Mouse (Mus musculus) lung, adult 2 months (tissue): Measurements from ENCODE around the gene Hoxc10. TPM values are rescaled to one million over a fixed set of nuclear protein-coding genes. Genes with fewer than 3 reads are reported as not detected.
A peak's percentile ranks its signal among the peaks of the same experiment; 100 is the strongest.

Experiments
- DNase-seq: peaks from one replicate; pipeline ENCODE4 v3.0.0; 2022
- H3K4me1 ChIP-seq: fragments of 200-500 bp; 2 replicates; pipeline ENCODE4 v1.6.1; 2011; ENCODE audit warnings: low read length; ENCODE audit not compliant: control insufficient read depth, insufficient read depth
- H3K4me3 ChIP-seq: fragments of 200-500 bp; replicated peaks from 2 replicates; pipeline ENCODE3; 2011; ENCODE audit warnings: low read depth, mild to moderate bottlenecking, control low read depth, low read length; ENCODE audit errors: extremely low read depth
- CTCF ChIP-seq: fragments of 200-500 bp; IDR thresholded peaks from 2 replicates; pipeline ENCODE4 v1.5.1; 2011; ENCODE audit warnings: mild to moderate bottlenecking, low read length, control low read depth; ENCODE audit not compliant: insufficient read depth
- POLR2A ChIP-seq: fragments of 200-500 bp; IDR thresholded peaks from 2 replicates; pipeline ENCODE4 v1.6.1; 2011; ENCODE audit warnings: low read depth, mild to moderate bottlenecking, control low read depth, low read length, borderline replicate concordance; ENCODE audit errors: extremely low read depth
- WGBS: fragments of 180-500 bp; shearing (Covaris S2); methylation state at CpG from one replicate; pipeline ENCODE4 v1.1.7; 2018; 5-methylcytosine and 5-hydroxymethylcytosine counted together
- polyA plus RNA-seq: library from polyadenylated mRNA; depleted of rRNA; stranded (reverse); fragments of >200 nt; gene quantifications from 2 replicates; pipeline ENCODE4 v1.2.3, GENCODE M21; 2012

The Hoxc10 gene
- polyA plus RNA-seq, 1 experiment = not detected

GRCm38 (mm10) chr15:103009265-103010111, 42.9 kb downstream of the Hoxc10 start:
- 6% methylated on average over 27 of the region's 27 CpGs for WGBS
- Histone ChIP-seq H3K4me3 (no peak overlapping the region), H3K4me1 (no peaks in the 10 kb centered on the region)
- no peak for DNase-seq
- TF ChIP-seq POLR2A (no peak), CTCF (no peak)

DNA sequence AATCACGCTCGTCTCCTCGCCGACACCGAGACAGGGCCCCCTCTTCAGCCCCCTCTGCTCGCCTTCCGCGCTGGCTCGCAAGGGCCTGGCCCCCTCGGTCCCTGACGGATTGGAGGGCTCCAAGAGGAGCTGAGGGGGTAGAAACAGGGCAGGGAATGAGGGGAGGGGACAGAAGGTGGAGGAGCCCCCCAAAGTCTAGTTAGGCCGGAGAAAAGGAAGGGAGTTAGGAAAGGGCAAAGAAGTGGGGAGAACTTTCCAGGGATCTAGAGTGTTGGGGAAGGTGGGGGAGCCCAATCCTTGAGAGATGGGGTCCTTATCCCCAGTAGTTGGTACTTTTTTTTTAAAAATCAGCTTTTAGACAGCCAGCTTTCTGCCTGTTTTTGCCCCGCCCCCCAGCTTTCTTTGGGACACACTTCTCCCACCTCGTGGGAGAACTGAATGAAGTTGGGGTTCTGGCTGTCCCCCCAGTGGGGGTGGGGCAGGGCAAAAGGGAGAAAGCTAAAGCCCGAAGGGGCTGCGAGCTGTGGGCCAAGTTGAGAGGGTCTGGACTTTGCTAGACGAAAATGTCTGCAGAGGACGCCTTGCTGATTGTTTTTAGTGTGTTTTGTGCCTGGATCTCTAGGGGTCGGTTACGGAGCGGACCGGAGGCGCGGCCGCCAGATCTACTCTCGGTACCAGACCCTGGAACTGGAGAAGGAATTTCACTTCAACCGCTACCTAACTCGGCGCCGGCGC, 43.7 kb downstream of the Hoxc10 start:
- Histone ChIP-seq H3K4me1 (no peaks in the 10 kb centered on the region), H3K4me3 (no peak overlapping the region)
- no peak for DNase-seq
- TF ChIP-seq POLR2A (no peak), CTCF (no peak)
- WGBS = 7% methylated on average over 31 of the region's 31 CpGs

DNA sequence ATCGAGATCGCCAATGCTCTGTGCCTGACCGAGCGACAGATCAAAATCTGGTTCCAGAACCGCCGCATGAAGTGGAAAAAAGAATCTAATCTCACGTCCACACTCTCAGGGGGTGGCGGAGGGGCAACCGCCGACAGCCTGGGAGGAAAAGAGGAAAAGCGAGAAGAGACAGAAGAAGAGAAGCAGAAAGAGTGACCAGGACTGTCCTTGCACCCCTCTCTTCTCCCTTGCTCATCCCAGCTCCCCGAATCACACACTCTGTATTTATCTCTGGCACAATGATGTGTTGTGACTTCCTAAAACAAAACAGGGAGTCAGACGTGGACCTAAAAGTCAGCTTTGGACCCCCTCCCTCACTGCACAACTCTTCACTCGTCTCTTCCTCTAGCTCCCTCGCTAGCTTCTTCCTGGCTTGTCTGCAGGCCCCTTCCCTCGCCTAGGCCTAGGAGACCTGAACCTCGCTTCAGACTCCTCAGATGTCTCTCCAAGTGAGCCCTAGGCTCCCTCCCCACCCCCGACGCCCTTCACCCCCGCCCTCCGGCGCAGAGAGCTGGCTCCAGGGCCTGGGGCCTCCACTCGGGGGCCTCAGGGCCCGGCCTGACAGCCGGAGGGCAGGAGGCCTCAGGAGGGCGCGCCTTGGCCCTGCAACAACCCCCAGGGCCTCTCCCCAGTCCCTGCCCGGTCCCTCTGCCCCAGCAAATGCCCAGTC, 44.4 kb downstream of the Hoxc10 start:
- Histone ChIP-seq H3K4me1 (no peaks in the 10 kb centered on the region), H3K4me3 (no peak overlapping the region)
- DNase-seq = no peak
- TF ChIP-seq CTCF (no peak), POLR2A (no peak)
- WGBS = 8% methylated on average over 28 of the region's 28 CpGs

GRCm38 (mm10) chr15:103011928-103012486, 45.4 kb downstream of the Hoxc10 start:
- Histone ChIP-seq H3K4me3 (no peak overlapping the region), H3K4me1 (no peaks in the 10 kb centered on the region)
- no peak for DNase-seq
- TF ChIP-seq CTCF (no peak), POLR2A (no peak)
- 13% methylated on average over 26 of the region's 26 CpGs for WGBS

GRCm38 (mm10) chr15:103013238-103013984, 46.8 kb downstream of the Hoxc10 start:
- no peak for DNase-seq
- WGBS = 7% methylated on average over 17 of the region's 17 CpGs
- Histone ChIP-seq H3K4me3 (no peak overlapping the region), H3K4me1 (no peaks in the 10 kb centered on the region)
- TF ChIP-seq CTCF = peak; percentile 77
- no peak for TF ChIP-seq POLR2A

GRCm38 (mm10) chr15:103014166-103015008, 47.8 kb downstream of the Hoxc10 start:
- TF ChIP-seq CTCF = no peak
- TF ChIP-seq POLR2A = no peak
- no peaks in the 10 kb centered on the region for H3K4me1 ChIP-seq
- H3K4me3 ChIP-seq = no peak overlapping the region
- WGBS = 2% methylated on average over 57 of the region's 57 CpGs
- DNase-seq = no peak

DNA sequence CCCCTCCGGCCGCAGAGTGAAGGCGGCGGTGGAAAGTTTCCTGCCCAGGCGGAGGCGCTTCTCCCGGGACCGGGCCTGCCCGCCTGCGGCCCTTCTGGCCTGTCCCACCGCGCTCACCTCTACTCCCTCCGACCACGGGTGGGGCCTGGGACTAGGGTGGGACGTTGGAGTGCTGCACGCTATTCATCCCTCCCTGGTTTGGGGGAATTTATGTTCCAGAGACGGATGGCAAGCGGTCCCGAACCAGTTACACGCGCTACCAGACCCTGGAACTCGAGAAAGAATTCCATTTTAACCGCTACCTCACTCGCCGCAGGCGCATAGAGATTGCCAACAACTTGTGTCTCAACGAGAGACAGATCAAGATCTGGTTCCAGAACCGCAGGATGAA, 48.4 kb downstream of the Hoxc10 start:
- WGBS = 5% methylated on average over 27 of the region's 28 CpGs
- no peaks in the 10 kb centered on the region for H3K4me1 ChIP-seq
- TF ChIP-seq POLR2A (no peak), CTCF (no peak)
- no peak for DNase-seq
- H3K4me3 ChIP-seq = no peak overlapping the region
